Mouse (Mus musculus): ENCODE results near the gene Igsf9. TPM values are rescaled to one million over a fixed set of nuclear protein-coding genes. Genes with fewer than 3 reads are reported as not detected.
A peak's percentile ranks its signal among the peaks of the same experiment; 100 is the strongest.

Igsf9 gene
- total RNA-seq, 2 experiments from 2014 or later = 8.0 to 10.7 TPM

GRCm38 (mm10) chr1:172496030-172496429, 14.4 kb downstream of the Igsf9 start:
- no peak for DNase-seq

DNA sequence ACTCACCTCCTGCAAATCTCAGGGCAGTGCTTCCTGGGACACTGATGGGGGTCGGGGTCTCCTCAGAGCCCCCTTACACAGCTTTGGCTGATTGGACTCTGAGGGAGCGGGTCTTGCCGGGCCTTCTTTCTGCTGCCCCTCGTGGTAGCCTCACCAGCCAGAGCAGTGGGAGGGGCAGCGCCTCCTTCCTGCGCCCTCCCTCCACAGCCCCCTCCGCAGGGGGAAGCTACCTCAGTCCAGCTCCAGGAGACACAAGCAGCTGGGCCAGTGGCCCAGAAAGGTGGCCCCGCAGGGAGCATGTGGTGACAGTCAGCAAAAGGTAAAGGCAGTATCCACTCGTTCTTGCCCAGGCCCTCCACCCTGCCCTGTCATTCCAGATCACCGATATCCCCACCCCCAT, 15.8 kb downstream of the Igsf9 start:
- no peak for DNase-seq

DNA sequence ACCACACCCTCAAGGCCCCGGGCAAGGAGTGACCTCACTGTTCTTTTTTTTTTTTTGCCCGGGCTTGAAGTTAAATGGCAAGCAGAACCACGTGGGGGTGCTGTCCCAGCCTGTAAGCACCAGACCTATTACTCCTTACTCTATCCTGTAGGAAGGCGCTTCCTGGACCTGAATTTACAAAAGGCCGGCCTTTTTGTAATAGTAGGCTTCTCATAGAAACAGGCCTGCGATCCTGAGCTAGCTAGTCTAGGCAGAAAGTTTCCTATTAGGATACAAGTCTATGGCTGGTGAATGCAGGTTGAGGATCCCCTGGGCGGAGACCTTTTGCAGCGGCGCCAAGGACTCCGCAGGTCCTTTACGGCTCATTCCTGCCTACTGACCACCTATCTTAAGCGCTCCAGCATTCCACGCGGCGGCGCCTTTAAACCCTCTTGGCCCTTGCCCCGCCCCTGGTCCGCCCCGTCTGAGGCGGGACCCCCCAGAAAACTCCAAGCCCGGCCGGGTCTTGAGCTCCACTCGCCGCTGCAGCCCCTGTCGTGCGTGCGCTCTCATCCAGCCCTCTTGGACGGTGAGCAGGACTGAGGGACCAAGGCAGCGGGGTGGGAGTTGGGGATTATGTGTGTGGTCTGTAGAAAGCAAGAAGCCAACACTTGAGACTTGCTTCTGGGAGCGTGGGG, 18.3 kb downstream of the Igsf9 start, which contains the start of gene Tagln2:
Gene Tagln2, plus strand, starts transcription at position 283 of the 677 bp plus-strand sequence.
- DNase-seq = peak in 1 of 2 experiments; percentile 35

DNA sequence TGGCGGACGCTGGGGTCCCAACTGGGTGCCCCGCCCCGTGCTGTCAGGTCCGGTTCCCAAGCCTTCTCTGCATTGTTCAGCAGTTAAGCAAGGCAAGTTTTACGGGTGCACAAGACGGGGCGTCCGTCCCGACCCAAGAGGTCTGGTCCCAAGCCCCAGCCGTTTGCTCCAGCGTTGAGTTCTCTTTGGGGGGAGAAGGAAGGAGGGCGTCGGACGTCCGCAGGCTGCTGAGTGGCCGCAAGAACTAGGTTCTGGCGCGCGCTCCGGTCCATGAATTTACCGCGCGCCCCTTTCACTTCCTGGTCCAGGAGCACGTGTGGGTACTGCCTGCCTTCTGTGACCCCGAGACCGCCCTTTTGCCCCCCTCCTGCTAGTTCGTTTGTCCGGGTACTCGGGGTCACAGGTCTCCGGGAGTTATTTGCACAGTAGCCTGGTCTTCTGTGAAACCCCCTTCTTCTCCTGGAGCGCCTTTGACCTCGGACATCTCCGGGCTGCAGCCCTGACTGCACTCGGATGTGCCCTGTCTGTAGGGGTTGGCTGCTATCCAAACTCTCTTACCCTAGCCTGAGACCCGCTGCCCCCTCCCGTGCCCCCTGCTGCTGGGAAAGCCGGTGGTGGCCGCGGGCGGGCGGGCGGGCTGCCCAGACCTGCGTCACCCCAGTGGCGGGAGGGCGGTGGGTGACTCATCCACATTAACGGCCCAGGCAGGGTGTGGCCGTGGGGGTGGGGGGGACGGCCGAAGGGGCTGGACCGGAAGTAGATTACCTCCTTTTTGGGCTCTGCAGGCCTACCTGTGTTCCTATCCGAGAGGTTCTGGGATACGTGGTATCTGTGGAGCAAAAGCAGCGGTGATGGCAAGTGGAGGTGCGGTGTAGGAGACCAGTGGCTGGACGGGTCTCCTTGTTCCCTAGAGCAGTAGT, 19.1 kb downstream of the Igsf9 start:
- DNase-seq = no peak

DNA sequence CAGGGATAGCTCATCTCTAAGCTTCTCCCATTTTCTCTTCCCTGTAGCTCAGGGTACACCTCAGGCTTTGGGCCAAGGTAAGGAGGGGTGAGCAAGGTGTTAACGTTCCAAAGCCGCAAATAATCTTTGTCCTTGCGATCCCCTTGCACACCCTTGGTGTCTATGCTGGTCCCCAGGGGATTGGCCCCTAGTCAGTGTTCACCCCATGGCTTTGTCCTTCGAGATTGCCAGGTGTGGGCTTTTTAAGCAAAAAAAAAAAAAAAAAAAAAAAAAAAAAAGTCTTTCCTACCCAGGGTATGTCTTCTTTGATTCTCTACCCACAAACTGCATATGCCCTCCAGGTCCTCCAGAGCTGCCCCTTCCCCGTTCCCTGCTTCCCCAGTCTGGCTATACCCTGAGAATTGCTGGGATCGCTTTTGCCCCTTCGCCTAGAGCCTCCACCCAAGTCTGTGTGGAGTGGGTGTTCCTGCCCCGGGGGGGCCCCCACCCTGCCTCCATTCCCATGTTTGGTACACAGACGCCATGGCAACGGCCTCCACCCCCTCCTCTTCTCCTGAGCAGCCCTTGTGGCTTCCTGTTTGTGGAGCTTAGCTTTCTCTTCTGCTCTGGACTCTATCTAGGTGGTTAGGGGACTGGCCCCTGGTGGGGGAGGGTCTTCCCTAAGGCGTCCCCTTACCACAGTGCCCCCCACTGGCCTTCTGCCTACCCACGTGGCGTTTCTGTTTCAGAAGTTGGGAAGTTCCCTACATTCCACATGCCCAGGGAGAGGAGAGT, 20.0 kb downstream of the Igsf9 start:
- DNase-seq = peak in 1 of 2 experiments; percentile 25

- DNase-seq = no peak
Observed at GRCm38 (mm10) chr1:172502145-172503110, 20.8 kb downstream of the Igsf9 start.

DNA sequence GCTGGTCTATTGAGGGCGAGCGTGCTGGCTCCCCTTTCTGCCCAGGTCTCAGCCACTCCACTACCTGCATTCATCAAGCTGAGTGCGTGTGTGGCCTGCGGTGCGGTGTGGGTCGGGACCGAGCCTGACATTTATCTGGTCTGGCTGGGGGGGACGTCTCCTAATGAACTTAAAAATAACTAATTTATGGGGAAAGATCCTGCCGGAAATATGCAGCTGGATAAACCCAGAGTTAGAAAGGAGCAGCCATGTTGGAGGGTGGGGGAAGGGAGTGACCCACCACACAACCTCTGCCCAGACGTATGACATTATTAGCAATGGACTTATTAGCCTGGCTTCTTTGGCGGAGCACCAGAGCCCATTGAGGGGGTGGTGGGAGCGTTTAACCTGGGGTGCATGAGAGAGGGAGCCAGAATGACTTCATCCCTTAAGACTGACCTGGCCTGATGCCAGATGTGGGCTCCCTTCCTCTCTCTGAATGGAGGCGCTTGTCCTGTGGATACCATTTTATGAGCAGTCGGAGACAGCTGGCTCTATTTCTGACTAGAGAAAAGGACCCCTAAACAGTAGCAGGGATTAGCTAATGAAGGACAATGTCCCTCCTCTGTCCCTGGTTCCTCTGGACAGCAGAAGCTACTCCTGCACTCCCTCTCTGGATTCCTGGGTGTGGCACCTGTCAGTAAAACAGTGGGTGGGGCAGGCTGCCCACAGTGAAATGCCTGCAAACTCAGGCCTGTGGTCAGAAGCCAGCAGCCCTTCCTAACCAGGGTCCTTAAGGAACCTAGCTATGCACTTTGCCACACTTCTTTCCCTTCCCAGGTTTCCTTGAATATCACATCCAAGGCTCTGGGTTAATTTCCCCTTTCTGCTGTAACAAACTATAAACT, 21.8 kb downstream of the Igsf9 start:
- DNase-seq = no peak

DNA sequence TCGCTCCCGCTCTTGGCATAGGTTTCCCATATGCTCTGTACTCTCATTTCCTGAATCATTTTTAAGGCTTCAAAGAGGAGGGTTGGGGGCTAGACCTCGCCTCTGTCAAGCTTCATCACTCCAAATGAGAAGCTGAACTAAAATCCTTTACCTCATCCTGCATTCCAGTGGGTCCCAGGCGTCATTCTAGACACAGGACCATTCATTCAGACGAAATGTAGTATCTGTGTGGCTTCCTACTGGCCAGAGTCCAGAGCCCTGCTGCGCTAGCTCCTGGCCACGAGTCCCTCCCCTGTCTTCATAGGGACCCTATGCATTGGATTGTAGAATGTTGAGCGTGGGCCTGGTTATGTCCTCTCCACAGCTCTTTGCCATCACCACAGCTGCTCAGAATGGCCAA, 23.2 kb downstream of the Igsf9 start:
- DNase-seq = no peak

- no peak for DNase-seq
Observed at GRCm38 (mm10) chr1:172507001-172507400, 25.4 kb downstream of the Igsf9 start.

- no peak for DNase-seq
Observed at GRCm38 (mm10) chr1:172507701-172508100, 26.1 kb downstream of the Igsf9 start.

- DNase-seq = no peak
Observed at GRCm38 (mm10) chr1:172508172-172508571, 26.6 kb downstream of the Igsf9 start.

GRCm38 (mm10) chr1:172509235-172509634, 27.6 kb downstream of the Igsf9 start:
- DNase-seq = no peak

GRCm38 (mm10) chr1:172509983-172510382, 28.4 kb downstream of the Igsf9 start:
- DNase-seq = no peak

DNA sequence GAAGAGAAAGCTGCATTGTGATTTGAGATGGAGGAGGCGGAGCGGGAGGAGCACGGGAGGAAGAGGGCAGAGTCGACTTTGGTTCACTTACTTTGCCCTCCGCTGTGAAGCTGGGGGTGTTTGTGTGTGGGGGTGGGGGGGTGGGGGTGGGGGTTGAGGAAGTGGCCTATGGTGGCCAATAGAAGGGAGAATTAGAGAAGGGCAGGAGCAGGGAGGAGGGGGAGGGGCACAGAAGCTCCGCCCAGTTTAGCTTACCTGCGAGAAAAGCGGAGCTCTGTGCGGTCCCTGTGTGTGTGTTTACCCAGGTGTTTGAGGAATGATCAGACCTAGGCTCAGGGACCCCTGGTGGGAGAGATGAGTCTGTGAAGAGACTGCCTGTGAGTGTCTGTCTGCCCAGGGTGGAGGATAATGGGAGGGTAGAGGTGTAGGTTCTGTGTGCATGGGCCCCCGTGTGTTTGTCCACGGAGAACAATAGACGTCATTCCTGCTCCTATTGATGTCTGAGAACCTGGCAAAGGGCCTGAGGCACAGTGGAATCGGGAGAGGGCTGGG, 28.9 kb downstream of the Igsf9 start:
- no peak for DNase-seq

DNA sequence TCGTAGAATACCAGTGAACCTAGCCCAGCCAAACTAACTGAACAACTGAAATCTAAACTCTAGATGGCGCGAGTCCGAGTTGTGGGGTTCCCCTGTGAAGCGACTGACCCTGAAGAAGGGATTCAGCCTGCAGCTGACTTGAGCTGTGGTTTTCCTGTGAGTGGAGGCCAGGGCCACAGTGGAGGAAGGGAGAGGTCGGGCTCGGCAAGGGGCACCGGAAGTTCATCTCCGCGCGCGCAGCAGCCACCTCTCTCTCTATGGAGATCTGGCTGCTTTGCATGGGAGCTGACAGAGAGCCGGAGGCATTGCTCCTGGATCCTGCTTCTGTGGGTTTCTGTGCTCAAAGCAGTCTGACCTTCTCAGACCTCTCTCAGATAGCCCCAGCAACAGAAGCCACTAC, 31.4 kb downstream of the Igsf9 start:
- DNase-seq = no peak

DNA sequence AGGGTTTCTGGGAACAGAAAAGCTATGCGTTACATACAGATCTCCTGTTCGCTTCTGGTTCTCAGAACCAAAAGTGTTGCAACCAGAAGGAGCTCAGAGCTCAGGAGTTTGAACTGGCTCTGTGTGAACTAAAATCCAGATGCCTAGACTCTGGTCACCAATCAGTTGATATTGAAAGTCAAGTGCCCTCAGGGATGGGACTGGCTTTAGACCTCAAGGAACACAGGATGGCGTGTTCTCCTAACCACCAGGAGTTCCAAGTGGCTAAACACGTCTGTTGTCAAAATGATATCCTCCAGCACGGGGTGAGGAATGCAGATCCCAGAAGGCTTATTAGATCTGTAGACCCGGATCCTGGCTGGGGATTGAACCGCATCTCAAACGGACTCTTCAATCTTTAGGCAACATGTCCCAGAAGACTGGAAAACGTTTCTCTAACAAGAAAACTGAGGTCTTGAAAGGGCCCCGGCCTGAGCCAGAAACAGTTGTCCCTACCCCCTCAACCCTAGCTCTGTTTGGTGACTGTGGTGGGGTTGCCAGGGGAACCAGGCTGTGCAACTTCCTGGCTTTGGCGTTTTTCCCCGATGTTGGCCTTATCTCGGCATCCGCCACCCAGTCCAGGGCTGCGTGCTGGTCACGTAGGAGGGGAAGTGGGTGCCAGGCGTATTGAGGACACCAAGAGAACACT, 32.1 kb downstream of the Igsf9 start:
- DNase-seq = peak in 1 of 2 experiments; percentile 32

DNA sequence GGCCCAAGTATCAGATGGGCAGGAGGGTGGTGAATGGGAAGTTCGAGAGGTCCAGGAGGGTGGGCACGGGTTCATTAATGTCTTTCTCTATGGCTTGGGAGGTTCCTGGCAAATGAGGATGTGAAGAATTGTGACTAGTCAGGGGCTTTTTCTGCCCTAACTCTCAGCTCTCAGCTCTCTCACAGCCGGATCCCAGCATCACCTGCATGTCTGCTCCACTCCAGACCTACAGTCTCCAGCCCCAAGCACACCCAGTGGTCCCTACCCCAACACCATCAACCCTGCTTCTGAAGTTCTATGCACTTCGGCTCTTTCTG, 32.6 kb downstream of the Igsf9 start:
- DNase-seq = no peak

DNA sequence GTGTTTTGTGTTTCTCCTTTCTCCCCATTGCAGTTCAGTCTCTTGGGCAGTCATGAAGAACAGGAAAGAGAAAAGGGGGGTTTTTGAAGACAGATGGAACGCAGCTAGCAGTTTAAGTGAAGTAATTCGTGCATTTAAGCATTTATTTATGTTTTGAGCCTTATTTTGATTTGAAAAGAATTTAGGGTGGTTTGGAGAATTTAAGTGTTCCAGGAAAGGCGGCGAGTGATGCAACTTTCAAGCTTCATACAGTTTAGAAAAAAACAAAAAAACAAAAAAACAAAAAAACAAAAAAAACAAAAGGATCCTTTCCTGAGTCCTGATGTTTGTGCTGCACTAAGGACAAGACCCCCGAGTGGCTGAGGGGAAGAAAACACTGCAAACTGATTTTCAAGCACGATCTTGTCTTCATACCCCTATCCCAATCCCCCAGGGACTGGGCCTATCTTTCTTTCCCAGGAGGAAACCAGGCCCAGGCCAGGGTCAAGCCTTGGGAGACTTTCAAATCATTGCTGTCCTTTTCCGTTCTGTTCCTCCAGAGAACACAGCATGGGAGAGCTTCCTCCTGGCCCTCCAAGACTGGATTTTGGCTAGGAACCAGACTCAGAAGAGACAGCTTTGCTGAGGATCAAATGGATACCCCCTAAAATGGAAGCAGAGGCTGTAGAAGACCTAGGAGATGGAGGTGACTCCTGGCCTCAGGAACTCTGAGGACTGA, 33.1 kb downstream of the Igsf9 start:
- no peak for DNase-seq

DNA sequence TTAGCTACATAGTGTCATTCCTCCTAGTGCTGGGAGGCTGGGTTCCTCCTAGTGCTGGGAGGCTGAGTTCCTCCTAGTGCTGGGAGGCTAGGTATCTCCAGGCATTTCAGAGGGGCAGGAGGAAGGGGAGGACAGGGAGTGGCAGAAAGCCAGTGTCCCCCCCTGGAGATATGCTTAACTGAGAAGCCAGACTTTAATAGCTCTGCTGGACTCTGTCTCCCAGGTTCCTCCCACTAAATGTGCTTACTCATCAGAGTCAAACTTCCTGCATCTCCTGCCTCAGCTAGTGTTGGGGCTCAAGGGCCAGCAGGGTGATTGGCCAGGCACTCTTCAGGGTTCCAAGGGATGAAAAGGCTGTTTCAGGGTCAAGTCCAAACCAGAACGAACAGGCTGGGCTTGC, 33.8 kb downstream of the Igsf9 start:
- DNase-seq = no peak

Measured in layer of hippocampus, postnatal 36 days (tissue).